Mouse (Mus musculus) limb, embryonic 10.5 days (tissue): ENCODE measurements around the gene Tns1. TPM values are rescaled to one million over a fixed set of nuclear protein-coding genes. Genes with fewer than 3 reads are reported as not detected.

Experiments used
- DNase-seq: peaks from one replicate; pipeline ENCODE4 v3.0.0-alpha.2; 2017; ENCODE audit warnings: low spot score
- H3K27ac ChIP-seq: fragments of 300-500 bp; sonication (generic); 2 replicates; pipeline ENCODE4 v1.5.1; 2016; ENCODE audit warnings: mild to moderate bottlenecking
- H3K27me3 ChIP-seq: fragments of 300-500 bp; sonication (generic); 2 replicates; pipeline ENCODE4 v1.6.1; 2016; ENCODE audit warnings: low read depth, mild to moderate bottlenecking; ENCODE audit not compliant: poor library complexity, severe bottlenecking
- H3K36me3 ChIP-seq: fragments of 300-500 bp; sonication (generic); 2 replicates; pipeline ENCODE4 v1.6.1; 2016; ENCODE audit warnings: mild to moderate bottlenecking, moderate library complexity
- H3K4me1 ChIP-seq: fragments of 300-500 bp; sonication (generic); 2 replicates; pipeline ENCODE4 v1.6.1; 2016
- H3K4me3 ChIP-seq: fragments of 300-500 bp; sonication (generic); 2 replicates; pipeline ENCODE4 v1.5.1; 2016; ENCODE audit warnings: mild to moderate bottlenecking, moderate library complexity
- H3K9me3 ChIP-seq: fragments of 300-500 bp; sonication (generic); replicated peaks from 2 replicates; pipeline ENCODE4 v1.6.1; 2016; ENCODE audit warnings: mild to moderate bottlenecking
- WGBS: fragments of 180-500 bp; shearing (Covaris S2); methylation state at CpG from one replicate; pipeline ENCODE4 v1.1.7; 2016; 5-methylcytosine and 5-hydroxymethylcytosine counted together
- polyA plus RNA-seq: library from polyadenylated mRNA; unstranded; fragments of >200 nt; fragmentation: Nextera tagmentation; extraction: Ambion mirVana; gene quantifications from 2 replicates; pipeline ENCODE4 v1.2.1, GENCODE M21; 2016

Gene Tns1
- polyA plus RNA-seq, 1 experiment from 2014 or later = 46.7 TPM

GRCm38 (mm10) chr1:74031771-74032609, 92.3 kb downstream of the Tns1 start:
- Histone ChIP-seq H3K27ac (peak overlapping the region; percentile 83), H3K4me1 (peaks cover 100% of the 10 kb centered on the region)

GRCm38 (mm10) chr1:74030901-74031360, 93.3 kb downstream of the Tns1 start:
- H3K4me1 ChIP-seq = peaks cover 100% of the 10 kb centered on the region
- H3K9me3 ChIP-seq = no peaks in the 10 kb centered on the region
- peak; percentile 73 for DNase-seq
- H3K27me3 ChIP-seq = no peaks in the 10 kb centered on the region
- peak overlapping the region; percentile 83 for H3K27ac ChIP-seq
- WGBS = 12% methylated on average over 3 of the region's 3 CpGs
- peak overlapping the region; percentile 20 for H3K4me3 ChIP-seq
- peaks cover 3% of the 10 kb centered on the region; the same call in 1 of the 2 replicates for H3K36me3 ChIP-seq

More at GRCm38 (mm10) chr1:74031771-74032609, 92.3 kb downstream of the Tns1 start:
- no peak overlapping the region for H3K4me3 ChIP-seq
- no peaks in the 10 kb centered on the region for H3K27me3 ChIP-seq
- no peaks in the 10 kb centered on the region for H3K9me3 ChIP-seq
- H3K36me3 ChIP-seq = peaks cover 7% of the 10 kb centered on the region; the same call in 1 of the 2 replicates
- DNase-seq = no peak
- WGBS = 72% methylated on average over 9 of the region's 9 CpGs

GRCm38 (mm10) chr1:74030285-74030684, 94.0 kb downstream of the Tns1 start:
- H3K9me3 ChIP-seq = no peaks in the 10 kb centered on the region
- DNase-seq = no peak
- 88% methylated on average over 1 of the region's 1 CpGs for WGBS

GRCm38 (mm10) chr1:74029669-74030068, 94.6 kb downstream of the Tns1 start:
- no peak overlapping the region for H3K4me3 ChIP-seq
- H3K27me3 ChIP-seq = no peaks in the 10 kb centered on the region
- H3K27ac ChIP-seq = peak overlapping the region; percentile 83
- peaks cover 3% of the 10 kb centered on the region; the same call in 1 of the 2 replicates for H3K36me3 ChIP-seq
- peaks cover 100% of the 10 kb centered on the region for H3K4me1 ChIP-seq
- WGBS = 79% methylated on average over 3 of the region's 3 CpGs
- H3K9me3 ChIP-seq = no peaks in the 10 kb centered on the region
- no peak for DNase-seq

More at GRCm38 (mm10) chr1:74030285-74030684, 94.0 kb downstream of the Tns1 start:
- Histone ChIP-seq H3K27me3 (no peaks in the 10 kb centered on the region), H3K4me1 (peaks cover 100% of the 10 kb centered on the region), H3K27ac (peak overlapping the region; percentile 83), H3K36me3 (peaks cover 3% of the 10 kb centered on the region; the same call in 1 of the 2 replicates), H3K4me3 (peak overlapping the region; percentile 20; the same call in 1 of the 2 replicates)

- Histone ChIP-seq H3K27me3 (no peaks in the 10 kb centered on the region), H3K4me1 (peaks cover 100% of the 10 kb centered on the region), H3K4me3 (no peak overlapping the region), H3K36me3 (peaks cover 3% of the 10 kb centered on the region; the same call in 1 of the 2 replicates), H3K9me3 (no peaks in the 10 kb centered on the region), H3K27ac (peak overlapping the region; percentile 83)
- no peak for DNase-seq
- 78% methylated on average over 5 of the region's 5 CpGs for WGBS
Measured at GRCm38 (mm10) chr1:74028881-74029266, 95.4 kb downstream of the Tns1 start.

GRCm38 (mm10) chr1:74028118-74028880, 96.0 kb downstream of the Tns1 start:
- 79% methylated on average over 13 of the region's 13 CpGs for WGBS
- Histone ChIP-seq H3K27ac (peak overlapping the region; percentile 85), H3K4me3 (no peak overlapping the region), H3K36me3 (peaks cover under 1% of the 10 kb centered on the region; the same call in 1 of the 2 replicates), H3K27me3 (no peaks in the 10 kb centered on the region), H3K4me1 (peaks cover 98% of the 10 kb centered on the region), H3K9me3 (no peaks in the 10 kb centered on the region)
- no peak for DNase-seq

GRCm38 (mm10) chr1:74027559-74028091, 96.6 kb downstream of the Tns1 start:
- no peaks in the 10 kb centered on the region for H3K36me3 ChIP-seq
- H3K27ac ChIP-seq = peak overlapping the region; percentile 85
- no peak overlapping the region for H3K4me3 ChIP-seq
- WGBS = 47% methylated on average over 11 of the region's 11 CpGs
- H3K9me3 ChIP-seq = no peaks in the 10 kb centered on the region
- H3K4me1 ChIP-seq = peaks cover 96% of the 10 kb centered on the region
- no peaks in the 10 kb centered on the region for H3K27me3 ChIP-seq
- peak; percentile 58 for DNase-seq

- peak overlapping the region; percentile 85; the same call in 1 of the 2 replicates for H3K27ac ChIP-seq
- no peaks in the 10 kb centered on the region for H3K27me3 ChIP-seq
- no peaks in the 10 kb centered on the region for H3K9me3 ChIP-seq
- H3K36me3 ChIP-seq = no peaks in the 10 kb centered on the region
- 74% methylated on average over 9 of the region's 9 CpGs for WGBS
- no peak overlapping the region for H3K4me3 ChIP-seq
- no peak for DNase-seq
- peaks cover 93% of the 10 kb centered on the region for H3K4me1 ChIP-seq
Measured at GRCm38 (mm10) chr1:74026703-74027195, 97.5 kb downstream of the Tns1 start.

- no peaks in the 10 kb centered on the region for H3K36me3 ChIP-seq
- peak overlapping the region; percentile 85 for H3K27ac ChIP-seq
- no peaks in the 10 kb centered on the region for H3K9me3 ChIP-seq
- no peak overlapping the region for H3K4me3 ChIP-seq
- WGBS = 31% methylated on average over 4 of the region's 4 CpGs
- no peak for DNase-seq
- H3K4me1 ChIP-seq = peaks cover 87% of the 10 kb centered on the region
- no peaks in the 10 kb centered on the region for H3K27me3 ChIP-seq
Measured at GRCm38 (mm10) chr1:74025651-74026226, 98.5 kb downstream of the Tns1 start.

GRCm38 (mm10) chr1:74025227-74025626, 99.0 kb downstream of the Tns1 start:
- peaks cover 87% of the 10 kb centered on the region for H3K4me1 ChIP-seq
- DNase-seq = no peak
- WGBS = 33% methylated on average over 6 of the region's 6 CpGs

GRCm38 (mm10) chr1:74024452-74025190, 99.6 kb downstream of the Tns1 start:
- Histone ChIP-seq H3K9me3 (no peaks in the 10 kb centered on the region), H3K4me3 (no peak overlapping the region), H3K36me3 (no peaks in the 10 kb centered on the region), H3K27me3 (no peaks in the 10 kb centered on the region), H3K4me1 (peaks cover 82% of the 10 kb centered on the region), H3K27ac (peak overlapping the region; percentile 80)
- WGBS = 44% methylated on average over 10 of the region's 10 CpGs
- peak; percentile 56 for DNase-seq

More at GRCm38 (mm10) chr1:74025227-74025626, 99.0 kb downstream of the Tns1 start:
- no peaks in the 10 kb centered on the region for H3K36me3 ChIP-seq
- no peaks in the 10 kb centered on the region for H3K27me3 ChIP-seq
- H3K27ac ChIP-seq = peak overlapping the region; percentile 85
- no peak overlapping the region for H3K4me3 ChIP-seq
- H3K9me3 ChIP-seq = no peaks in the 10 kb centered on the region
